Mouse (Mus musculus) kidney, adult 2 months (tissue): ENCODE results near the gene Prn.

ENCODE experiments used
- CTCF ChIP-seq: fragments of 200-500 bp; conservative IDR thresholded peaks from 2 replicates; pipeline ENCODE4 v1.5.1; 2011; ENCODE audit warnings: low read depth, mild to moderate bottlenecking, control low read depth, low read length, moderate library complexity, mixed read lengths; ENCODE audit not compliant: insufficient read depth, insufficient read length
- POLR2A ChIP-seq: fragments of 200-500 bp; IDR thresholded peaks from one replicate; pipeline ENCODE4 v1.6.1; 2011; ENCODE audit warnings: low read depth, low read length, control low read depth

- TF ChIP-seq CTCF (no peak), POLR2A (no peak)
Observed at GRCm38 (mm10) chr2:131933598-131933997, 23.8 kb downstream of the Prn start.
